Mouse (Mus musculus) c-Kit-positive CD71-positive TER-119-positive erythroid progenitor cells, embryonic 14.5 days (primary cell): ENCODE measurements at regions not wholly inside any gene's neighbourhood (a gene's known extent, or its start where the extent isn't known, plus 50 kb on each side); places are given as distances from the start of the nearest gene placed in this dataset.

ENCODE experiments used
- DNase-seq: peaks from one replicate; pipeline ENCODE4 v3.0.0-alpha.2; 2013; ENCODE audit warnings: low spot score

GRCm38 (mm10) chr6:67114753-67115152, 77.5 kb upstream of the Gadd45a start:
- no peak for DNase-seq

- no peak for DNase-seq
Observed at GRCm38 (mm10) chr6:67113686-67114278, 76.5 kb upstream of the Gadd45a start.

GRCm38 (mm10) chr6:67113261-67113660, 76.0 kb upstream of the Gadd45a start:
- no peak for DNase-seq

GRCm38 (mm10) chr6:67112311-67112710, 75.1 kb upstream of the Gadd45a start:
- DNase-seq: no peak

GRCm38 (mm10) chr6:67111581-67111980, 74.3 kb upstream of the Gadd45a start:
- no peak for DNase-seq

GRCm38 (mm10) chr6:67110391-67110790, 73.1 kb upstream of the Gadd45a start:
- no peak for DNase-seq

- DNase-seq: no peak
Observed at GRCm38 (mm10) chr6:67109774-67110173, 72.5 kb upstream of the Gadd45a start.

- no peak for DNase-seq
Observed at GRCm38 (mm10) chr6:67107517-67107916, 70.3 kb upstream of the Gadd45a start.

- DNase-seq: no peak
Observed at GRCm38 (mm10) chr6:67106493-67106892, 69.2 kb upstream of the Gadd45a start.

GRCm38 (mm10) chr6:67105386-67105785, 68.1 kb upstream of the Gadd45a start:
- no peak for DNase-seq

GRCm38 (mm10) chr6:67104205-67104604, 66.9 kb upstream of the Gadd45a start:
- DNase-seq: peak; percentile 40

GRCm38 (mm10) chr6:67102541-67103134, 65.4 kb upstream of the Gadd45a start:
- DNase-seq: no peak

- no peak for DNase-seq
Observed at GRCm38 (mm10) chr6:67102014-67102413, 64.8 kb upstream of the Gadd45a start.

GRCm38 (mm10) chr6:67094426-67094825, 57.2 kb upstream of the Gadd45a start:
- DNase-seq: no peak

GRCm38 (mm10) chr6:67093128-67093527, 55.9 kb upstream of the Gadd45a start:
- no peak for DNase-seq

GRCm38 (mm10) chr6:67090150-67090549, 52.9 kb upstream of the Gadd45a start:
- DNase-seq: no peak

GRCm38 (mm10) chr6:67089530-67090140, 52.4 kb upstream of the Gadd45a start:
- no peak for DNase-seq

- no peak for DNase-seq
Observed at GRCm38 (mm10) chr6:67088741-67089455, 51.6 kb upstream of the Gadd45a start.

GRCm38 (mm10) chr6:67087837-67088440, 50.7 kb upstream of the Gadd45a start:
- no peak for DNase-seq

GRCm38 (mm10) chr6:67087393-67087792, 50.1 kb upstream of the Gadd45a start:
- DNase-seq: no peak
